Mouse (Mus musculus) embryonic facial prominence, embryonic 11.5 days (tissue): ENCODE data around the gene Alk. TPM values are rescaled to one million over a fixed set of nuclear protein-coding genes. Genes with fewer than 3 reads are reported as not detected.

Experiments used
- ATAC-seq: fragments of 200-750 bp; cut with Nextera tagmentation; replicated peaks from 2 replicates; pipeline ENCODE4 v1.8.0; 2017; ENCODE audit warnings: low read depth; ENCODE audit not compliant: insufficient number of reproducible peaks, low FRiP score, low TSS enrichment
- DNase-seq: peaks from one replicate; pipeline ENCODE4 v3.0.0-alpha.2; 2015; ENCODE audit warnings: low spot score
- H3K27ac ChIP-seq: fragments of 300-500 bp; sonication (generic); replicated peaks from 2 replicates; pipeline ENCODE4 v1.5.1; 2014; ENCODE audit warnings: mild to moderate bottlenecking, low read depth, low read length, control low read depth
- H3K27me3 ChIP-seq: fragments of 300-500 bp; sonication (generic); 2 replicates; pipeline ENCODE4 v1.6.1; 2014; ENCODE audit warnings: mild to moderate bottlenecking, low read length, moderate library complexity, mixed read lengths; ENCODE audit not compliant: control insufficient read depth, insufficient read depth
- H3K36me3 ChIP-seq: fragments of 300-500 bp; sonication (generic); replicated peaks from 2 replicates; pipeline ENCODE4 v1.6.1; 2014; ENCODE audit warnings: low read depth, mild to moderate bottlenecking, low read length, moderate library complexity, mixed read lengths; ENCODE audit not compliant: control insufficient read depth, insufficient read depth
- H3K4me1 ChIP-seq: fragments of 300-500 bp; sonication (generic); 2 replicates; pipeline ENCODE4 v1.6.1; 2014; ENCODE audit warnings: low read length, mixed read lengths; ENCODE audit not compliant: control insufficient read depth, insufficient read depth
- H3K4me2 ChIP-seq: fragments of 300-500 bp; sonication (generic); 2 replicates; pipeline ENCODE4 v1.6.1; 2014; ENCODE audit warnings: low read depth, mild to moderate bottlenecking, control low read depth, low read length, moderate library complexity
- H3K4me3 ChIP-seq: fragments of 300-500 bp; sonication (generic); 2 replicates; pipeline ENCODE4 v1.5.1; 2014; ENCODE audit warnings: low read depth, low read length, control low read depth
- H3K9ac ChIP-seq: fragments of 300-500 bp; sonication (generic); replicated peaks from 2 replicates; pipeline ENCODE4 v1.6.1; 2014; ENCODE audit warnings: mild to moderate bottlenecking, control low read depth, low read length
- H3K9me3 ChIP-seq: fragments of 300-500 bp; sonication (generic); replicated peaks from 2 replicates; pipeline ENCODE4 v1.6.1; 2016; ENCODE audit warnings: mild to moderate bottlenecking, low read length, inconsistent platforms, mixed read lengths; ENCODE audit not compliant: control insufficient read depth
- WGBS: fragments of 180-500 bp; shearing (Covaris S2); extraction: QIAGEN DNeasy Blood & Tissue Kit; methylation state at CpG from one replicate; pipeline ENCODE4 v1.1.7; 2014; 5-methylcytosine and 5-hydroxymethylcytosine counted together
- polyA plus RNA-seq: library from polyadenylated mRNA; unstranded; fragments of >200 nt; fragmentation: Nextera tagmentation; extraction: Ambion mirVana; gene quantifications from 2 replicates; pipeline ENCODE4 v1.2.1, GENCODE M21; 2014

Alk gene
- polyA plus RNA-seq, 1 experiment from 2014 or later, result 0.38 TPM

- no peak overlapping the region for H3K4me2 ChIP-seq
- H3K4me3 ChIP-seq, result no peak overlapping the region
- H3K27me3 ChIP-seq, result no peaks in the 10 kb centered on the region
- 72% methylated on average over 4 of the region's 4 CpGs for WGBS
- no peaks in the 10 kb centered on the region for H3K9me3 ChIP-seq
- ATAC-seq (no peak), DNase-seq (no peak)
- no peak overlapping the region for H3K27ac ChIP-seq
- H3K9ac ChIP-seq, result no peak overlapping the region
- H3K4me1 ChIP-seq, result no peaks in the 10 kb centered on the region
- no peaks in the 10 kb centered on the region for H3K36me3 ChIP-seq
Measured at GRCm38 (mm10) chr17:71981177-71981576, 623.2 kb downstream of the Alk start.

- Histone ChIP-seq H3K9ac (no peak overlapping the region), H3K27ac (no peak overlapping the region), H3K36me3 (no peaks in the 10 kb centered on the region), H3K4me3 (no peak overlapping the region), H3K4me2 (no peak overlapping the region), H3K4me1 (no peaks in the 10 kb centered on the region), H3K9me3 (no peaks in the 10 kb centered on the region), H3K27me3 (no peaks in the 10 kb centered on the region)
- ATAC-seq (peak; percentile 84), DNase-seq (peak; percentile 58)
- 31% methylated on average over 3 of the region's 3 CpGs for WGBS
Measured at GRCm38 (mm10) chr17:71980518-71981145, 623.8 kb downstream of the Alk start.

GRCm38 (mm10) chr17:71979137-71979536, 625.3 kb downstream of the Alk start:
- H3K27ac ChIP-seq, result no peak overlapping the region
- ATAC-seq (no peak), DNase-seq (no peak)
- WGBS, result 83% methylated on average over 8 of the region's 8 CpGs
- no peaks in the 10 kb centered on the region for H3K27me3 ChIP-seq
- no peak overlapping the region for H3K9ac ChIP-seq
- no peaks in the 10 kb centered on the region for H3K36me3 ChIP-seq
- no peak overlapping the region for H3K4me3 ChIP-seq
- H3K4me2 ChIP-seq, result no peak overlapping the region
- no peaks in the 10 kb centered on the region for H3K4me1 ChIP-seq
- H3K9me3 ChIP-seq, result no peaks in the 10 kb centered on the region

- H3K27ac ChIP-seq, result no peak overlapping the region
- H3K9ac ChIP-seq, result no peak overlapping the region
- H3K36me3 ChIP-seq, result no peaks in the 10 kb centered on the region
- H3K4me1 ChIP-seq, result no peaks in the 10 kb centered on the region
- no peak overlapping the region for H3K4me2 ChIP-seq
- ATAC-seq, result no peak
- no peak overlapping the region for H3K4me3 ChIP-seq
- no peaks in the 10 kb centered on the region for H3K27me3 ChIP-seq
- WGBS, result 75% methylated on average over 4 of the region's 4 CpGs
- DNase-seq, result no peak
- H3K9me3 ChIP-seq, result no peaks in the 10 kb centered on the region
Measured at GRCm38 (mm10) chr17:71976661-71977060, 627.8 kb downstream of the Alk start.

- no peak overlapping the region for H3K9ac ChIP-seq
- no peak overlapping the region for H3K4me2 ChIP-seq
- no peaks in the 10 kb centered on the region for H3K36me3 ChIP-seq
- no peak overlapping the region for H3K4me3 ChIP-seq
- no peaks in the 10 kb centered on the region for H3K27me3 ChIP-seq
- DNase-seq (no peak), ATAC-seq (no peak)
- 67% methylated on average over 7 of the region's 7 CpGs for WGBS
- no peaks in the 10 kb centered on the region for H3K9me3 ChIP-seq
- no peaks in the 10 kb centered on the region for H3K4me1 ChIP-seq
- no peak overlapping the region for H3K27ac ChIP-seq
Measured at GRCm38 (mm10) chr17:71973704-71974103, 630.7 kb downstream of the Alk start.

- H3K36me3 ChIP-seq, result no peaks in the 10 kb centered on the region
- 78% methylated on average over 12 of the region's 12 CpGs for WGBS
- H3K9ac ChIP-seq, result no peak overlapping the region
- H3K4me2 ChIP-seq, result no peak overlapping the region
- no peaks in the 10 kb centered on the region for H3K9me3 ChIP-seq
- DNase-seq (no peak), ATAC-seq (no peak)
- H3K27me3 ChIP-seq, result no peaks in the 10 kb centered on the region
- no peak overlapping the region for H3K4me3 ChIP-seq
- H3K27ac ChIP-seq, result no peak overlapping the region
- H3K4me1 ChIP-seq, result no peaks in the 10 kb centered on the region
Measured at GRCm38 (mm10) chr17:71967356-71967755, 637.1 kb downstream of the Alk start.

- ATAC-seq, result no peak
- Histone ChIP-seq H3K4me1 (0 out of 2 replicates have a peak, but pooled peaks cover 2% of the 10 kb centered on the region), H3K9me3 (no peaks in the 10 kb centered on the region), H3K27ac (no peak overlapping the region), H3K36me3 (no peaks in the 10 kb centered on the region), H3K4me3 (no peak overlapping the region), H3K9ac (no peak overlapping the region), H3K4me2 (no peak overlapping the region), H3K27me3 (no peaks in the 10 kb centered on the region)
- WGBS, result 80% methylated on average over 9 of the region's 9 CpGs
- DNase-seq, result no peak
Measured at GRCm38 (mm10) chr17:71965733-71966606, 638.5 kb downstream of the Alk start.

- Histone ChIP-seq H3K4me1 (0 out of 2 replicates have a peak, but pooled peaks cover 2% of the 10 kb centered on the region), H3K36me3 (no peaks in the 10 kb centered on the region), H3K27me3 (no peaks in the 10 kb centered on the region), H3K9ac (no peak overlapping the region), H3K9me3 (no peaks in the 10 kb centered on the region), H3K4me3 (no peak overlapping the region), H3K4me2 (no peak overlapping the region), H3K27ac (no peak overlapping the region)
- DNase-seq (no peak), ATAC-seq (no peak)
- WGBS, result 56% methylated on average over 11 of the region's 11 CpGs
Measured at GRCm38 (mm10) chr17:71964610-71965009, 639.8 kb downstream of the Alk start.
